Mouse (Mus musculus) heart, adult 2 months (tissue): ENCODE results near the gene Col5a3. TPM values are rescaled to one million over a fixed set of nuclear protein-coding genes. Genes with fewer than 3 reads are reported as not detected.

ENCODE experiments used
- DNase-seq, 2 experiments: peaks; one replicate each; pipeline ENCODE4 v3.0.0; 2021
- H3K27ac ChIP-seq: fragments of 200-600 bp; 2 replicates; pipeline ENCODE4 v1.8.1; 2022
- H3K27me3 ChIP-seq: fragments of 200-500 bp; 2 replicates; pipeline ENCODE4 v1.6.1; 2012; ENCODE audit warnings: mild to moderate bottlenecking, low read length, inconsistent platforms, mixed read lengths; ENCODE audit not compliant: control insufficient read depth, insufficient read depth
- H3K36me3 ChIP-seq: fragments of 200-500 bp; 2 replicates; pipeline ENCODE4 v1.6.1; 2012; ENCODE audit warnings: low read length, inconsistent platforms; ENCODE audit not compliant: control insufficient read depth, insufficient read depth
- H3K4me1 ChIP-seq: fragments of 200-500 bp; 2 replicates; pipeline ENCODE4 v1.6.1; 2011; ENCODE audit warnings: low read length; ENCODE audit not compliant: control insufficient read depth, insufficient read depth
- H3K4me3 ChIP-seq: fragments of 200-600 bp; 2 replicates; pipeline ENCODE4 v1.8.1; 2022
- H3K79me2 ChIP-seq: fragments of 200-500 bp; replicated peaks from 2 replicates; pipeline ENCODE4 v1.6.1; 2012; ENCODE audit warnings: mild to moderate bottlenecking, inconsistent platforms, low read length, moderate library complexity, mixed read lengths; ENCODE audit not compliant: control insufficient read depth, insufficient read depth
- H3K9ac ChIP-seq: fragments of 200-500 bp; 2 replicates; pipeline ENCODE4 v1.6.1; 2012; ENCODE audit warnings: low read depth, mild to moderate bottlenecking, control low read depth, inconsistent platforms, low read length, mixed read lengths
- CTCF ChIP-seq: fragments of 200-600 bp; IDR thresholded peaks from 2 replicates; pipeline ENCODE4 v1.8.1; 2022; ENCODE audit warnings: antibody characterized with exemption, mild to moderate bottlenecking, moderate library complexity
- EP300 ChIP-seq: fragments of 200-500 bp; IDR thresholded peaks from 2 replicates; pipeline ENCODE4 v1.6.1; 2011; ENCODE audit warnings: low read depth, low read length, control low read depth; ENCODE audit not compliant: insufficient read depth
- POLR2A ChIP-seq: fragments of 200-500 bp; IDR thresholded peaks from 2 replicates; pipeline ENCODE4 v1.6.1; 2011; ENCODE audit warnings: mild to moderate bottlenecking, low read depth, low read length, control low read depth; ENCODE audit not compliant: insufficient read depth
- WGBS: fragments of 180-500 bp; shearing (Covaris S2); methylation state at CpG from one replicate; pipeline ENCODE4 v1.1.7; 2018; 5-methylcytosine and 5-hydroxymethylcytosine counted together
- intact Hi-C: fragments of 180-260 bp; cut with DNase I; formaldehyde crosslinking; loops from one replicate; pipeline ENCODE4 v1.15.1; 2025
- polyA plus RNA-seq: library from polyadenylated mRNA; depleted of rRNA; stranded (reverse); fragments of >200 nt; gene quantifications from 2 replicates; pipeline ENCODE4 v1.2.3, GENCODE M21; 2012
- total RNA-seq, 2 experiments: library from RNA; stranded (reverse); gene quantifications; 2 replicates each; pipeline ENCODE4 v1.2.3; 2021

The Col5a3 gene
- total and polyA plus RNA-seq, 3 experiments, result 7.0 to 19.7 (median 11.6) TPM

GRCm38 (mm10) chr9:20745129-20745966 is 69.5 kb downstream of the Col5a3 start:
- no peak for DNase-seq
- H3K79me2 ChIP-seq, result no peaks in the 10 kb centered on the region
- TF ChIP-seq POLR2A (no peak), CTCF (no peak), EP300 (no peak)
- no peak overlapping the region for H3K9ac ChIP-seq
- no peak overlapping the region for H3K4me3 ChIP-seq
- peaks cover 1% of the 10 kb centered on the region for H3K4me1 ChIP-seq
- intact Hi-C loops, result no loop called here
- peaks cover 13% of the 10 kb centered on the region; the same call in 1 of the 2 replicates for H3K27me3 ChIP-seq
- WGBS, result 20% methylated on average over 17 of the region's 17 CpGs
- H3K27ac ChIP-seq, result no peak overlapping the region
- no peaks in the 10 kb centered on the region for H3K36me3 ChIP-seq

DNA sequence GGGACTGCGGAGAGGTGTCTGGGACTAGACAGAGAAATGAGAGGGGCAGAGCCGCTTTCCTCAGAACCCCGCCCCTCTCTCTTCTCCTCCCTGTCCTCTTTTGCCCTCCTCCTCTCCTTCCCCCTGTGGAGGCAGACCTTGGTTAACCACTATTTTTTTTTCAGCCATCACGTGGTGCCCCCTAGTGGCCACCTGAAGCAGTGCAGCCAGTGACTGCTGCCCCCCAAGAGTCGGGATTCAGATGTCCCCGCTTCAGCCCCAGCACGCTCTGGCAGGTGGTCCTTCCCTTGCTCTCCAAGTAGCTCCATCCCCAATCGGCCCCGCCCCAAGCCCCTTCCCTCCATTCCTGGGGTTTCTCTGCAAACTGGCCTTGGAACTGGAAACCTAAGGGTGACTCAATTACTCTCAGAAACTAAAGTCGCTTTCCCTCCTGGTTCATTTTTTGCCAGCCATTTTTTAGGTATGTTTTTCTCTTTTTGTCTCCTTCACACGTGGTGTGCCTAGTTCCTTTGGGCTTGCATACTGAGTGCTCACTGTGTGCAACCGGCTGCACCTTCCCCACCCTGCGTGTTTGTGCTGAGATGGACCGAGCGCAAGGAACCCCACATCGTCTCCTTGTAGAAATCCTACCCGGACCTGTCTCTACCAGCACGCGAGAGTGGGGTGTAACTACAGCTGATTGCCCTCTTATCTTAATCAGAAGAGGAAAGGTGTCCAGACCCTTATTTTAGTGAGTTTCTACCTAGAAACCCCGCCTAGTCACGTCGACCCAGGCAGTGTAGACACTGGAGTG is 70.7 kb downstream of the Col5a3 start:
- no peak for DNase-seq

DNA sequence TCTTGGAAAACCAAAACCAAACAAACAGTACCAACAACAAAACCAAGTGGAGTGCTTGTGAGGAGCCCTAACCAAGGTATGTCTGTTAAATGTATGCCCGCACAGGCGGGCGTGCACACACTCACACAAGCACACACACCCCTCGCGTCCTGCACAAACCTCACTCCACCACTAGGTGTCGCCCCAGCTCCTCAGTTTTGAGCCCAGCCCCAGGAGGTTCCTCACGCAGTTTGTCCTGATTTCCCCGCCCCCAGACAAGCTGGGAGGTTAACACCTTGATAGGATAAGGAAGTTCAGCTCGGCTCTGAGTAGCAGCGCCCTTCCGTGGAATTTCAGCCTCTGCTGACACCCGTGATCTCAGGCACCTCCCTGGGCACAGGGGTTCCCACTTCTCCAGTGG is 74.5 kb downstream of the Col5a3 start:
- Histone ChIP-seq H3K4me3 (no peak overlapping the region), H3K9ac (no peak overlapping the region), H3K27ac (no peak overlapping the region), H3K4me1 (peaks cover 1% of the 10 kb centered on the region), H3K36me3 (no peaks in the 10 kb centered on the region), H3K79me2 (no peaks in the 10 kb centered on the region), H3K27me3 (peaks cover 11% of the 10 kb centered on the region; the same call in 1 of the 2 replicates)
- DNase-seq, result peak; percentile 80 to 84
- under 1% methylated on average over 12 of the region's 12 CpGs for WGBS
- no peak for TF ChIP-seq POLR2A
- no peak; the same call in none of the 2 replicates for TF ChIP-seq CTCF
- TF ChIP-seq EP300, result peak; percentile 93
- intact Hi-C loops, result loop anchor here (1.0 kb wide), 3 partner anchors 17 to 91 kb away; no protein-coding TSS in a partner anchor

More for the DNA sequence above, 70.7 kb downstream of the Col5a3 start:
- Histone ChIP-seq H3K27me3 (peaks cover 13% of the 10 kb centered on the region; the same call in 1 of the 2 replicates), H3K27ac (no peak overlapping the region), H3K4me3 (no peak overlapping the region), H3K79me2 (no peaks in the 10 kb centered on the region), H3K9ac (no peak overlapping the region), H3K4me1 (peaks cover 1% of the 10 kb centered on the region), H3K36me3 (no peaks in the 10 kb centered on the region)
- TF ChIP-seq EP300, result no peak
- no peak for TF ChIP-seq POLR2A
- peak; percentile 79 for TF ChIP-seq CTCF
- intact Hi-C loops, result no loop called here
- 21% methylated on average over 22 of the region's 22 CpGs for WGBS

DNA sequence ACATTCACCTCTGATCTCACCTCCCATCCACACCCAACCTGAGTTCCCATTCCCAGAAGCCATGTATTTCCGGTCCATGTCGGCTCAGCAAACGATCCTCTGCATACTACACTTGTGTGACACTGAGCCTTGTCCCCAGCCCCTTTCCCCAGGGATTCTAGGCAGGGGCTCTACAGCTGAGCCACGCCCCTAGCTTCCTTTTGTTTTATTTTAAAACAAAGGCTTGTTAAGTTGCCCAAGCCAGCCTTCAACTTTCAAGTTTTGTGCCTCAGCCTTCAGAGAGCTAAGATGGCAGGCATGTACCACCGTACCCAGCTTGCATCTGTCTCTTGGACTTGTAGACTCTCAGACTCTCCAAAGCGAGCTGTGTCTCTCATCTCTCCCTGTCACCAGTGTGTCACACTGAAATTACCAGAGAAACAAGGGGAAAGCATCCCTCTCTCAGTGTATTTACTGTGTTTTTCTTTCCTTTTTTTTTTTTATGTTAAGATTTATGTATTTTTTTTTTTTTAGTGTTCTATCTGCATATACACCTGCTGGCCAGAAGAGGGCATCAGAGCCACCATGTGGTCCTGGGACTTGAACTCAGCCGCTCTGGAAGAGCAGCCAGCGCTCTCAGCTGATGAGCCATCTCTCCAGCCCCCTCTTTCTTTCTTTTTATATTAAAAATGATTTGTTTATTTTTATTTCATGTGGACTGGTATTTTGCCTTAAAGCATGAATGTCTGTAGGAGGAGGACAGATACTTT is 76.4 kb downstream of the Col5a3 start:
- H3K9ac ChIP-seq, result no peak overlapping the region
- H3K79me2 ChIP-seq, result no peaks in the 10 kb centered on the region
- peaks cover 1% of the 10 kb centered on the region for H3K4me1 ChIP-seq
- 32% methylated on average over 8 of the region's 8 CpGs for WGBS
- no peaks in the 10 kb centered on the region; the same call in 1 of the 2 replicates for H3K27me3 ChIP-seq
- intact Hi-C loops, result no loop called here
- no peak overlapping the region for H3K4me3 ChIP-seq
- TF ChIP-seq CTCF (peak; percentile 77), POLR2A (no peak)
- H3K36me3 ChIP-seq, result no peaks in the 10 kb centered on the region
- DNase-seq, result no peak
- H3K27ac ChIP-seq, result no peak overlapping the region

DNA sequence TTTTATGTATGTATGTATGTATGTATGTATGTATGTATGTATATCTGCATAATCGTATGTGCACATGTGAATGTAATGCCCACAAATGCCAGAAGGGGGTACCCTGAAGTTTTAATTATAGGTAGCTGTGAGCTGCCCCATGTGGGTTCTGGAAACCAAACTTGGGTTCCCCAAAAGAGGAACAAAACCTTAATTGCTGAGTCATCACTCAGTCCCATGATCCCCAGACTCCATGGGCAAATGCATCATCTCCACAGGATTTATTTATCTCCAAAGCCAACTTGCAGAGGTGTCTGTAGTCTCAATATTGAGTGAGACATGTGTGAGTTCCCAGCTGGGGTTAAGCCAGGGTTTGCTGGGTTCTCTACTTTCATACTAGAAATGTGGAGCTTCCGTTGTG is 77.6 kb downstream of the Col5a3 start:
- Histone ChIP-seq H3K9ac (no peak overlapping the region), H3K4me3 (no peak overlapping the region), H3K27me3 (no peaks in the 10 kb centered on the region; the same call in 1 of the 2 replicates), H3K36me3 (no peaks in the 10 kb centered on the region), H3K4me1 (peaks cover 1% of the 10 kb centered on the region), H3K79me2 (no peaks in the 10 kb centered on the region), H3K27ac (no peak overlapping the region)
- intact Hi-C loops, result no loop called here
- no peak for DNase-seq
- WGBS, result 98% methylated on average over 2 of the region's 2 CpGs
- no peak for TF ChIP-seq POLR2A
- no peak for TF ChIP-seq EP300
- no peak for TF ChIP-seq CTCF
